Mouse (Mus musculus): Measurements from ENCODE around the gene Card11. TPM values are rescaled to one million over a fixed set of nuclear protein-coding genes. Genes with fewer than 3 reads are reported as not detected.

The Card11 gene
- polyA plus RNA-seq, 1 experiment from 2014 or later = 0.06 TPM

DNA sequence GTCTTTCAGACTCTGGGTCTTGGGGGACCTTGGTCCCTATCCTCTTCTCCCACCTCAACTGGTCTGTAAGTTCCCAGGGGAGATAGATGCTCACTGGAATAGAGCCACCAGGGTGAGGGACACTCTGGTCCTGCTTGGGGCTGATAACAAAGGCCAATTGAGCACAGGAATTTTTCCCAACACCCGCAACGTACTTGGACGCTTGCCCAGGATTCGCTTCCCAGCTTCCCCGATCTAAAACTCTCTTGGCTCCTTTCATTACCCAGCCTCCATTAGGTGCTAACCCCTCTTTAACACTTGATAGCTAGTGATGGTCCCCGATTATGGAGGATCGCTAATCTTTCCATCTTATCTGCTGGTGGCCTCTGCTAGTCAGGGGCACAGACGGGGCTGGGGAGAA lies 112.5 kb downstream of the Card11 start:
- no peaks in the 10 kb centered on the region for H3K27me3 ChIP-seq

DNA sequence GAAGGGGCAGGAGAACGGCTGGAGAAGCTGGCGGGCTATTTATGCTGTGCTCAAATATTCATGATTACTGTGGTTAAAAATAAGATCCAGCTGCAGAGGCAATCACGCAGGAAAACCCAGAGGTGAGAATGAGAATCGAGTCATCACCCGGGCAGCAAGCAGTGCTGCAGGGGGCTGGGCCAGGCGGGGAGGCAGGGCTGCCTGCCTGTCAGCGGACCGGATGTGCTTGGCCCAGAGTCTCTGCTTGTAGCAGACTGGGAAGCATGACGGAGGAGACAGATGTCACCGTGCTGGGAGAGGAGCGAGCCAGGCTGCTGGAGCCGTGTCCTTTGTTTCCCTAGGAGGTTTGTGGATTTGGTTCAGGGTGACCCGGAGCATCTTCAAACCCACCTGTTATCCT lies 115.4 kb downstream of the Card11 start:
- no peak overlapping the region for H3K4me3 ChIP-seq
- H3K4me2 ChIP-seq (replicated peaks) = no peak overlapping the region
- H3K9ac ChIP-seq (replicated peaks) = no peak overlapping the region
- 64% methylated on average over 13 of the region's 13 CpGs for WGBS
- H3K9me3 ChIP-seq = no peaks in the 10 kb centered on the region
- no peaks in the 10 kb centered on the region for H3K4me1 ChIP-seq
- no peaks in the 10 kb centered on the region for H3K27me3 ChIP-seq
- H3K27ac ChIP-seq (replicated peaks) = no peak overlapping the region; the same call in 1 of the 2 replicates
- no peak for ATAC-seq (replicated peaks)
- no peaks in the 10 kb centered on the region for H3K36me3 ChIP-seq

More for the DNA sequence above, 112.5 kb downstream of the Card11 start:
- H3K4me1 ChIP-seq = no peaks in the 10 kb centered on the region
- H3K27ac ChIP-seq (replicated peaks) = no peak overlapping the region
- H3K9ac ChIP-seq (replicated peaks) = no peak overlapping the region
- no peak for ATAC-seq (replicated peaks)
- H3K4me2 ChIP-seq (replicated peaks) = no peak overlapping the region
- no peak overlapping the region for H3K4me3 ChIP-seq
- no peaks in the 10 kb centered on the region for H3K9me3 ChIP-seq
- WGBS = 58% methylated on average over 8 of the region's 8 CpGs
- no peaks in the 10 kb centered on the region for H3K36me3 ChIP-seq

DNA sequence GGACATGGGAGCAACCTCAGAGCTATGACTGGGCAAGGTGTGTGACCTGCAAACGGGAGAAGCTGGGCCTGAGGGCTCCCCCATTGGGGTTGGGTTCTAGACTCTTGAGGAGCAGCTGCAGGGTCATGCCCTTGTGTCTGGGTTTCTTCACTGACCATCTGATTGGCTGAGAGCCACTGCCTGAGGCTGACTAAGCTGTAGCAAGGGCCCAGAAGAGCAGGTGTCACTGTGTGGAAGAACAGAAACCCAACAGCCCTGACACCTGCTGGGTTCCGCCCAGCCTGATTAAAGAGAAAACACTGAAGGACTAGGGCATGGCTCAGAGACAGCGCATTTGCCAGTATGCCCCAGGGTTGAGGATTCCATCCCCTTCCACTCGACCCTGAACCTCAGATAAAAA lies 118.0 kb downstream of the Card11 start:
- no peak for ATAC-seq (replicated peaks)
- no peak overlapping the region for H3K9ac ChIP-seq (replicated peaks)
- H3K27me3 ChIP-seq = no peaks in the 10 kb centered on the region
- no peak overlapping the region for H3K27ac ChIP-seq (replicated peaks)
- H3K9me3 ChIP-seq = no peaks in the 10 kb centered on the region
- no peak overlapping the region for H3K4me2 ChIP-seq (replicated peaks)
- no peaks in the 10 kb centered on the region for H3K4me1 ChIP-seq
- WGBS = 79% methylated on average over 4 of the region's 4 CpGs
- H3K36me3 ChIP-seq = no peaks in the 10 kb centered on the region
- no peak overlapping the region for H3K4me3 ChIP-seq

DNA sequence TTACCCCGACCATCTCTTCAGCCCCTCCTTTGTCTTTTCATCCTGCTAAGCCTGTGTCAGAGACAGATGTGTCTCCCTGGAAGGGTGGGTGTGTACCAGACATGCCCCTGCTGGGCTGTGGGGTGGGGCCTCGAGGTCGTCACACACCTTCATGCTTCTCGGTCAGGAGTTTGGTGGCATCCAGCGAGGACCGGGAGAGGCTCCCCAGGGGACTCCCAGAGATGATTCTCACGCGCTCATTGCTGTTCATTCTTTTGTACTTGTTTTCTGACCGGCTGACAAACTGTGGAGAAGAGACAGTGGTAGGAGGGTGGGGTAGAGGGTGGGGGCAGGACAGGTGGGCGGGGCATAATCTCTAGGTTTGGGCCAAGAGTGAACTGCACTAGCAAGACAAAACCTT lies 120.2 kb downstream of the Card11 start:
- H3K4me1 ChIP-seq = no peaks in the 10 kb centered on the region
- H3K4me2 ChIP-seq (replicated peaks) = no peak overlapping the region
- 60% methylated on average over 10 of the region's 10 CpGs for WGBS
- ATAC-seq (replicated peaks) = no peak
- H3K36me3 ChIP-seq = no peaks in the 10 kb centered on the region
- no peaks in the 10 kb centered on the region for H3K9me3 ChIP-seq
- H3K4me3 ChIP-seq = no peak overlapping the region
- H3K27me3 ChIP-seq = no peaks in the 10 kb centered on the region
- H3K9ac ChIP-seq (replicated peaks) = no peak overlapping the region
- H3K27ac ChIP-seq (replicated peaks) = no peak overlapping the region

DNA sequence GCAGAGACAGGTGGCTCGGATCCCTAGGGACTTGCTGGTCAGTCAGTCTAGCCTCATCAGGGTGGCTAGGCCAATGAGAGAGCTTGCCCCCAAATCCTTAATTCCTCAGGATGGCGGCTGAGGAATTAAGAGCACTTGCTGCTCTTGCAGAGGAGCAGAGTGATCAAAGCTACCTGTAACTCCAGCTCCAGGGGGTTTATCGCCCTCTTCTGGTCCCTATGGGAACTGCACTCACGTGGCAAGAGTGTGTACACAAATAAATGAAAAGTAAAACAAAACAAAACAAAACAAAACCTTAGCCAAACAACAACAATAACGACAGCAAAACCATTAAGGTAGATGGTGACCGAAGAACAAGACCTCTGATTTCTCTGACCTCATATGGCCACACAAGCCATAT lies 121.7 kb downstream of the Card11 start:
- Histone ChIP-seq H3K9ac (replicated peaks) (no peak overlapping the region), H3K4me3 (no peak overlapping the region), H3K27ac (replicated peaks) (no peak overlapping the region), H3K36me3 (no peaks in the 10 kb centered on the region), H3K4me1 (no peaks in the 10 kb centered on the region), H3K9me3 (no peaks in the 10 kb centered on the region), H3K4me2 (replicated peaks) (no peak overlapping the region), H3K27me3 (no peaks in the 10 kb centered on the region)
- ATAC-seq (replicated peaks) = no peak
- WGBS = 67% methylated on average over 6 of the region's 6 CpGs

DNA sequence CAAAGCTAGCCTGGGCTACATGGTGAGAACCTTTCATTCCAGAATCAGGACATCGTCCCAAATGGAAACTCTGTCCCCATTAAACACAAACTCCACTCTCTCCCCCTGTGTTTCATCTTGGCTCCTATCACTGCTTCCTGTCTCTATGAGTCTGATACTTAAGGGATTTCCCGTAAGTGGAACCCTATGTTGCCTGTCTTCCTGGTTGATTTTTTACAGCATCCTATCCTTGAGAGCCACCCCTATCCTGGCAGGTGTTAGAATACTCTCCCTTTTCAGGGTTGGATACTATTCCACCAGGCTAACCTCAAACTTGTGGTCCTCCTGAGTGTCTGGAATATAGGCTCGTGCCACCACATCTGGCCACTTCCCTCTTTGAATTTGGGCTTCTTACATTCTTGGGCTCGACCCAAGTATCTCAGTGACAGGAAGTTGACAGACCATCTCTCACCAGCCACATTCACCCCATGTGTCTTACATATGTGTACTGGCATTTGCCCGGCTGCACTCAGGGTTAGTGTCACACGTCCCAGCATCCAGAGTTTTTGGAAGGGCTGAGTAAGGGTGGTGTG lies 126.6 kb downstream of the Card11 start:
- H3K36me3 ChIP-seq = no peaks in the 10 kb centered on the region
- H3K27me3 ChIP-seq = no peaks in the 10 kb centered on the region
- no peaks in the 10 kb centered on the region for H3K9me3 ChIP-seq
- ATAC-seq (replicated peaks) = no peak
- 85% methylated on average over 6 of the region's 6 CpGs for WGBS
- H3K4me2 ChIP-seq (replicated peaks) = no peak overlapping the region
- H3K9ac ChIP-seq (replicated peaks) = no peak overlapping the region
- H3K4me1 ChIP-seq = peaks cover 4% of the 10 kb centered on the region; the same call in 1 of the 2 replicates
- H3K4me3 ChIP-seq = no peak overlapping the region
- H3K27ac ChIP-seq (replicated peaks) = no peak overlapping the region

DNA sequence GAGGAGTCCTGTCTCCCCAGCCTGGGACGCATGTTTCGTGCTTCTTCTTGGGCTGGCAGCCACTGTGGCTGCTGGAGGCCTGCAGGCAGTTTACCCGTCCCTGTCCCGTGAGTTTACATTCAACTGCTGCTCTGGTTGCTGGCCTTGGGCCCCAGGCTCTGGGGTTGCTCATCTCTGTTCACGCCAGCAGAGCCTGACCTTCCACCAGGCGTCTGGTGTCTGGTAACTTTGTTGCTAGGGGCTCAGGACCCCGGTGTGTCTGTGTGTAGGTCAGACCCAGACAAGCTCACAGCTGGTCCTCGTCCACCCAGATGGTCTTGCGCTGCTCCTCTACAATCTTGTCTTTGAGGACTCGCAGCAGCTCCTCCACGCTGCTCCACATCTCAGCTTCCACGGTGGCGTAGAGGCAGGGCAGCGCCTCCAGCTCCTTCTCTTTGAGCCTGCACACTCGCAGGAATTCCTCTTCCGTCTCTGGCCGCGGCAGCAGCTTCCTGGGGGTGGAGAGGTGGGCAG lies 127.3 kb downstream of the Card11 start:
- no peak overlapping the region for H3K4me2 ChIP-seq (replicated peaks)
- no peaks in the 10 kb centered on the region for H3K27me3 ChIP-seq
- peaks cover 4% of the 10 kb centered on the region; the same call in 1 of the 2 replicates for H3K4me1 ChIP-seq
- H3K27ac ChIP-seq (replicated peaks) = no peak overlapping the region
- no peaks in the 10 kb centered on the region for H3K9me3 ChIP-seq
- no peaks in the 10 kb centered on the region for H3K36me3 ChIP-seq
- H3K9ac ChIP-seq (replicated peaks) = no peak overlapping the region
- 24% methylated on average over 18 of the region's 18 CpGs for WGBS
- ATAC-seq (replicated peaks) = no peak
- H3K4me3 ChIP-seq = no peak overlapping the region

DNA sequence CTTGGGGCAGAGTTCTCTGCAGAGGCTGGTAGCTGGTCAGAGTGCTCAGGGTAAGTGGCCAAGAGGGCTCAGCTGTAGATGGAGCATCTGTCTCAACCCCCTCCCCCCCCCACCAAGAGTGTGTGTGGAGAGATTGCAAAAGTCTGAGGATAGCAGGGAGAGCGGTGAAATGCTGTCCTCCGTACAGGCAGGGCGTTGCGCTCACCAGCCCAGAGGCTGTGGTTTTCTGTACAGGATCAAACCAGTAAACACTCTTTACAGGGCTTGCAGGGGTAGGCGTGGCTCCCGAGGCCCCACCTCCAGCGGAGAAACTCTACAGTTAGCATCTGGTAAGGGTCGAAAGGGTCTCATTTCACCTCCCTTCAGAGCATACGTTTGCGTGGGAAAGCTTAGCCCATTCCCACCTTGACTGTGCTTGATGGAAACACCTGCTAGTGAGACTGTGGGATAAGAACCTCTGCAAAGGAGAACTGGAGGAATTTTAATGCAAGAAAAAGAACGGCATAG lies 127.8 kb downstream of the Card11 start:
- Histone ChIP-seq H3K4me2 (replicated peaks) (no peak overlapping the region), H3K4me1 (peaks cover 4% of the 10 kb centered on the region; the same call in 1 of the 2 replicates), H3K36me3 (no peaks in the 10 kb centered on the region), H3K9me3 (no peaks in the 10 kb centered on the region), H3K27me3 (no peaks in the 10 kb centered on the region), H3K9ac (replicated peaks) (no peak overlapping the region), H3K27ac (replicated peaks) (no peak overlapping the region), H3K4me3 (no peak overlapping the region)
- 26% methylated on average over 11 of the region's 11 CpGs for WGBS
- no peak for ATAC-seq (replicated peaks)

DNA sequence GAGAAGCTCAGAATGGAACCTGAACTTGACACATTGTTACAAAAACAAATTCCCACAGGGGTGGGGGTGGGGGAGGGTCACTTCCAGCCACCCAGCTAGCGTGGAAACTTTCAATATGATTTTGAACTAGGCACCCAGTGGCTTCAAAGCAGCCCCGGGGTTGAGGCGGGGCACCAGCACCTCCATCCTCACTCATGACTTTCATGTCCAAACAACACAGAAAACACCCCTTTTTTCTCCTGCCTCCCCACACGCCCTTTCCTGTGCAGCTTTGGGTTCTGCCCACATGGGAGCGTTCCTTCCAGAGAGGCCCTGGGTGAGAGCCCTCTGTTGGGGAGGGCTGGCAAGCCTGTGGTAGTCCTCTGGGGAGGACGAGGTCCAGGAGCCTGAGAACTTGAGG lies 129.1 kb downstream of the Card11 start:
- Histone ChIP-seq H3K27ac (replicated peaks) (no peak overlapping the region), H3K4me2 (replicated peaks) (no peak overlapping the region), H3K4me3 (no peak overlapping the region), H3K36me3 (no peaks in the 10 kb centered on the region), H3K9ac (replicated peaks) (no peak overlapping the region), H3K4me1 (peaks cover 4% of the 10 kb centered on the region; the same call in 1 of the 2 replicates), H3K27me3 (no peaks in the 10 kb centered on the region), H3K9me3 (no peaks in the 10 kb centered on the region)
- no peak for ATAC-seq (replicated peaks)
- WGBS = 77% methylated on average over 6 of the region's 6 CpGs

DNA sequence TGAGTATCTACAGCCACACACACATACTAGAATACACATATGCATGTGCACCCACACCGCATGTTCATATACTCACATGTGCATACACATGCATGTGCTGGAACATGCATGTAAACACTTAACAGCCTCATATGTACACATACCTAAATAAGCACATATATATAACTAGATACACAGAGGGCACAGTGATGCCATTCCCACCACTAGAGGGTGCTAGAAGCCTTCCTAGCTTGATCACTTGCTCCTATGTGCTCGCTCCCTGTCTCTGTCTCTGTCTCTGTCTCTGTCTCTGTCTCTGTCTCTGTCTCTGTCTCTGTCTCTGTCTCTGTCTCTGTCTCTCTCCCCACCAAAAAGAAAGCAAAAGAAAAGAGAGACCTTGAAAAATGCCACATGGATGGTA lies 131.3 kb downstream of the Card11 start:
- Histone ChIP-seq H3K27ac (replicated peaks) (no peak overlapping the region), H3K9ac (replicated peaks) (no peak overlapping the region)

DNA sequence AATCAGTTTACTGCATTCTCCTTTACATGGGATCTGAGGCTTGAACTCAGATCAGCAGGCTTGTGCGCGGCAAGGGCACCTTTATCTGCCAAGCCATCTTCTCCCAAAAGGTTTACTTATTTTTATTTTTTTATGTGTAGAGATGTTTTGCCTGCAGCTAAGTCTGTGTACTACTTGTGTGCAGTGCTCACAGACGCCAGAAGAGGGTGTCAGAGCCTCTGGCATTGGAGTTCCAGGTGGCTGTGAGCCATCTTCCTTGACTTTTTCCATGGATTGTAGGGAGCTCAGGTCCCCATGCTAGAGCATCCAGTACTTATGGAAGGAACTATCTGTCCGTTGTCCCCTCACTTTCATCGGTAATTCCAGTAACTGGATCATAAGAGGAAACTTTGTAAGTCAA lies 140.7 kb downstream of the Card11 start:
- Histone ChIP-seq H3K27ac (replicated peaks) (no peak overlapping the region), H3K4me2 (replicated peaks) (no peak overlapping the region), H3K9me3 (no peaks in the 10 kb centered on the region), H3K4me3 (no peak overlapping the region), H3K9ac (replicated peaks) (no peak overlapping the region), H3K36me3 (no peaks in the 10 kb centered on the region), H3K4me1 (0 out of 2 replicates have a peak, but pooled peaks cover 6% of the 10 kb centered on the region), H3K27me3 (no peaks in the 10 kb centered on the region)
- ATAC-seq (replicated peaks) = no peak
- 84% methylated on average over 5 of the region's 5 CpGs for WGBS

More for the DNA sequence above, 131.3 kb downstream of the Card11 start:
- WGBS = 68% methylated on average over 2 of the region's 2 CpGs
- no peaks in the 10 kb centered on the region for H3K27me3 ChIP-seq
- H3K4me3 ChIP-seq = no peak overlapping the region
- H3K36me3 ChIP-seq = no peaks in the 10 kb centered on the region
- H3K4me2 ChIP-seq (replicated peaks) = no peak overlapping the region
- H3K9me3 ChIP-seq = no peaks in the 10 kb centered on the region
- peaks cover 4% of the 10 kb centered on the region; the same call in 1 of the 2 replicates for H3K4me1 ChIP-seq
- ATAC-seq (replicated peaks) = no peak

DNA sequence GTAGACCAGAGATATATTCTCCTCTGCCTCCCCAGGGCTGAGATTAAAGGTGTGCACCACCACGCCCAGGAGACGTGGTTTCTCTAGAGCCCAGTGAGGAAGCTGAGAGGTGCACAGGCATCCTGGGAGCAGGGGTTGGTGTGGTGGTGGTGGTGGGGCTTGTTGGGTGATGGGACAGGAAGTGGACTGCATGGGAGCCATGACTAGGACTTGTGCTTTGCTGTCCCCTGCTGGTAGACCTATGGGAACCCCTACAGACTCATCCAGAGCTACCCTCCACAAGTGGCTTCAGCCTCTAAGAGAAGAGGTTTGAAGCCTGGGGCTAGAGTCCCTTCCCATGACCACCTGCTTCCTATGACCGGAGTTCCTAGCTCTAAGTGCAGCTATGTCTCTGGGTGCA lies 142.0 kb downstream of the Card11 start:
- no peak overlapping the region for H3K9ac ChIP-seq (replicated peaks)
- no peaks in the 10 kb centered on the region for H3K36me3 ChIP-seq
- WGBS = 99% methylated on average over 3 of the region's 3 CpGs
- no peak overlapping the region for H3K4me3 ChIP-seq
- ATAC-seq (replicated peaks) = no peak
- H3K4me1 ChIP-seq = 0 out of 2 replicates have a peak, but pooled peaks cover 6% of the 10 kb centered on the region
- no peak overlapping the region for H3K27ac ChIP-seq (replicated peaks)
- no peak overlapping the region for H3K4me2 ChIP-seq (replicated peaks)
- no peaks in the 10 kb centered on the region for H3K27me3 ChIP-seq
- H3K9me3 ChIP-seq = no peaks in the 10 kb centered on the region
